Mouse (Mus musculus): Measurements from ENCODE around the gene Slc38a8.

- TF ChIP-seq MAX (IDR thresholded peaks at IDR 0.05; ENCODE audit: low read depth): no peak
- TF ChIP-seq POLR2A (IDR thresholded peaks at IDR 0.05; ENCODE audit: insufficient read length, low read depth): no peak
These were observed 62.6 kb downstream of the Slc38a8 start for GRCm38 (mm10) chr8:119438876-119439275.

All from myocyte (in vitro differentiated cells).